In the genomic region with DNA sequence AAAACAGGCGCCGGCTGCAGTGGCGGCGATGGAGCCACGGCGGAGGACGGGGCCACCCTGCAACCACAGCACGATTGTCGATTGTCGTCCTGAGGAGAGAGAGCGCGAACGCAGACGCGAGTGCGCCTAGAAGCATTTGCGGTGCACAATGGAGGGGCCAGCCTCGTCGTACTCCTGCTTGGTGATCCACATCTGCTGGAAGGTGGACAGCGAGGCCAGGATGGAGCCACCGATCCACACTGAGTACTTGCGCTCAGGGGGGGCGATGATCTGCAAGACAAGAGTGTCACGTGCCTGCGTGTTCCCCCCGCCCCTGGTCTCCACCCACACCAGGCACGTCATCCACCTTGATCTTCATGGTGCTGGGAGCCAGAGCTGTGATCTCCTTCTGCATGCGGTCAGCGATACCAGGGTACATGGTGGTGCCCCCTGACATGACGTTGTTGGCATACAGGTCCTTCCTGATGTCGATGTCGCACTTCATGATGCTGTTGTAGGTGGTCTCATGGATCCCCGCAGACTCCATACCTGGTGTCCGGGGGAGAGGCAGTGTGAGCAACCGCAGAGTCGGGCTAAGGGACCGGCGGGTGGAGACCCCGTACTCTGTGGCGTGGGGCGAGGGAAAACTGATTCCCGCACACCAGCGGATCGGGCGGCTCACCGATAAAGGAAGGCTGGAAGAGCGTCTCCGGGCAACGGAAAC, we compare ENCODE assay signal across 8 mouse cellular contexts. TPM values are rescaled to one million over a fixed set of nuclear protein-coding genes. Genes with fewer than 3 reads are reported as not detected.
DNase-seq lines count a peak whose midpoint lies in the region; ATAC-seq lines count a peak whose summit lies in the region.

No protein-coding gene starts in this region.

- no peak for ATAC-seq in liver, embryonic 11.5 days (replicated peaks; ENCODE audit: low FRiP score)

- H3K9me3 ChIP-seq in liver, embryonic 11.5 days (ENCODE audit: control insufficient read depth, low read length): no peaks in the 10 kb centered on the region
- no peaks in the 10 kb centered on the region for H3K9me3 ChIP-seq in hindbrain, embryonic 10.5 days

- H3K4me3 ChIP-seq in liver, embryonic 11.5 days (ENCODE audit: low read depth, low read length): peak overlapping the region; percentile 25; the same call in 1 of the 2 replicates
- H3K4me3 ChIP-seq in hindbrain, embryonic 10.5 days: peak overlapping the region; percentile 50

- DNase-seq in liver, embryonic 11.5 days (ENCODE audit: low spot score): no peak
- DNase-seq in liver: no peak
- peak; percentile 16 for DNase-seq in embryo, embryonic 9.5 days (ENCODE audit: extremely low spot score)
- DNase-seq in hindbrain, embryonic 10.5 days (ENCODE audit: low spot score): peak; percentile 23
- peak; percentile 85 to 87 for DNase-seq in left cerebral cortex, postnatal 36 days (ENCODE audit: low spot score in 2 of 2)
- DNase-seq in right cerebral cortex, postnatal 10 days (ENCODE audit: low spot score in 2 of 2): peak; percentile 88 to 93
- no peak for DNase-seq in ovary, postnatal 14 days (ENCODE audit: low spot score)
- no peak for DNase-seq in thymus, postnatal 0 days (ENCODE audit: low spot score)

- peak overlapping the region; percentile 7 for H3K4me2 ChIP-seq in liver, embryonic 11.5 days

- intact Hi-C loops in left cerebral cortex, postnatal 36 days (cut with DNase I): loop anchor here (2.0 kb wide), 1 partner anchor 33 kb away; no protein-coding TSS in a partner anchor

- H3K4me1 ChIP-seq in liver, embryonic 11.5 days (replicated peaks; ENCODE audit: control insufficient read depth, insufficient read depth, low read length): no peaks in the 10 kb centered on the region
- H3K4me1 ChIP-seq in hindbrain, embryonic 10.5 days (replicated peaks): peaks cover 20% of the 10 kb centered on the region

- H3K27me3 ChIP-seq in liver, embryonic 11.5 days (replicated peaks; ENCODE audit: control insufficient read depth, insufficient read depth, low read length): peaks cover 74% of the 10 kb centered on the region
- peaks cover 75% of the 10 kb centered on the region for H3K27me3 ChIP-seq in hindbrain, embryonic 10.5 days (ENCODE audit: insufficient read depth, poor library complexity, severe bottlenecking)

- H3K36me3 ChIP-seq in liver, embryonic 11.5 days (ENCODE audit: control insufficient read depth, insufficient read depth, low read length): no peaks in the 10 kb centered on the region
- no peaks in the 10 kb centered on the region for H3K36me3 ChIP-seq in hindbrain, embryonic 10.5 days

- 4% methylated on average over 49 of the region's 49 CpGs for WGBS in liver, embryonic 11.5 days
- WGBS in hindbrain, embryonic 10.5 days: 1% methylated on average over 49 of the region's 49 CpGs

- H3K9ac ChIP-seq in liver, embryonic 11.5 days (ENCODE audit: low read depth, low read length): no peak overlapping the region

- no peak overlapping the region for H3K27ac ChIP-seq in liver, embryonic 11.5 days (ENCODE audit: low read depth, low read length)
- H3K27ac ChIP-seq in hindbrain, embryonic 10.5 days: 0 out of 2 replicates have a peak overlapping the region, but pooled peaks have one; percentile 8

RNA-seq across cellular contexts. Expression of a gene that starts 2.5 kb away (rescaled TPM):
- 2.5 and 6.7 TPM in 2 replicates for polyA plus RNA-seq in liver, embryonic 11.5 days (2014; fragmentation: Nextera tagmentation; extraction: Ambion mirVana)
- 0.48 and 1.3 TPM in 2 replicates for polyA plus RNA-seq in hindbrain, embryonic 10.5 days (2016; fragmentation: Nextera tagmentation; extraction: Ambion mirVana)
- 10 to 100 TPM in 1 of 2 experiments, 1 to 10 TPM in 1; 9.7 to 13.4 TPM for total RNA-seq in left cerebral cortex, postnatal 36 days (2021)
- polyA plus RNA-seq in thymus, postnatal 0 days (2015; fragmentation: Nextera tagmentation; extraction: Ambion mirVana): 14.5 and 22.3 TPM in 2 replicates

RNA-seq across cellular contexts. Expression of a gene that starts 32.0 kb away (rescaled TPM):
- 4.6 and 5.2 TPM in 2 replicates for polyA plus RNA-seq in liver, embryonic 11.5 days (2014; fragmentation: Nextera tagmentation; extraction: Ambion mirVana)
- polyA plus RNA-seq in hindbrain, embryonic 10.5 days (2016; fragmentation: Nextera tagmentation; extraction: Ambion mirVana): 7.3 and 8.4 TPM in 2 replicates
- total RNA-seq in left cerebral cortex, postnatal 36 days (2021): 10 to 100 TPM; 70.7 to 82.7 TPM
- 6.6 and 6.7 TPM in 2 replicates for polyA plus RNA-seq in thymus, postnatal 0 days (2015; fragmentation: Nextera tagmentation; extraction: Ambion mirVana)

RNA-seq across cellular contexts. Expression of a gene that starts 57.0 kb away (rescaled TPM):
- 47.4 and 49.3 TPM in 2 replicates for polyA plus RNA-seq in liver, embryonic 11.5 days (2014; fragmentation: Nextera tagmentation; extraction: Ambion mirVana)
- polyA plus RNA-seq in hindbrain, embryonic 10.5 days (2016; fragmentation: Nextera tagmentation; extraction: Ambion mirVana): 44.7 and 52.4 TPM in 2 replicates
- 10 to 100 TPM; 22.0 to 23.4 TPM for total RNA-seq in left cerebral cortex, postnatal 36 days (2021)
- polyA plus RNA-seq in thymus, postnatal 0 days (2015; fragmentation: Nextera tagmentation; extraction: Ambion mirVana): 25.4 and 26.2 TPM in 2 replicates

Comparison
In these comparisons a context has a peak if more than half of its experiments do, and no peak if none do; other contexts are left out.
1. DNase-seq: peak in embryo, embryonic 9.5 days (single experiment), hindbrain, embryonic 10.5 days (single experiment), left cerebral cortex, postnatal 36 days (2 of 2) and right cerebral cortex, postnatal 10 days (2 of 2); none in liver, embryonic 11.5 days (single experiment), liver (single experiment), ovary, postnatal 14 days (single experiment) and thymus, postnatal 0 days (single experiment).